Mouse (Mus musculus) C3H10T1/2 (cell line): Measurements from ENCODE around the gene Gm10408. TPM values are rescaled to one million over a fixed set of nuclear protein-coding genes. Genes with fewer than 3 reads are reported as not detected.

Experiments
- polyA plus RNA-seq, 2 experiments: library from polyadenylated mRNA; unstranded; fragments of >200 nt; fragmentation: generic; extraction: Trizol; gene quantifications; one replicate each; pipeline ENCODE4 v1.2.1; 2012; ENCODE audit warnings: missing spikeins in 2 of 2

Gm10408 gene
- polyA plus RNA-seq: not detected

DNA sequence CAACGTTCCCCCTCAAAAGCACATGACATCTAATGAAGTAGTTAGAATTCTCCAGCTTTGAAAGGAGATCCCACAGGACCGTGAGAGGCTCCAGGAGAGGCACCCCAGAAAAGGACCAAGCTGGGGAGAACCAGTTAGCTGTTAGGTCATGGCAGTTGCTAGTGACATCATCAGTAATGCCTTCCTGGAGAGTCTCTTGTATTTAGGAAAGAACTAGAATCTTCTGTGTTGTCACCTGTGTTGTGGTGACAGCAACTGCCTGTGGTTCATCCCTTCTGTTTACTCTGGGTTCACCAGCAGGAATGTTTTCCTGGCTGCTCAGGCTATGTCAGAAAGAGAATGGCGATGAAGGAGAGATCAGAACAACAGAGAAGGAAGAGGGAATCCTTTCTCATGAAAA lies at the start of gene Gm10408:
Gm10408 (plus strand) TSS at position 301 of the 400 bp plus-strand sequence.

DNA sequence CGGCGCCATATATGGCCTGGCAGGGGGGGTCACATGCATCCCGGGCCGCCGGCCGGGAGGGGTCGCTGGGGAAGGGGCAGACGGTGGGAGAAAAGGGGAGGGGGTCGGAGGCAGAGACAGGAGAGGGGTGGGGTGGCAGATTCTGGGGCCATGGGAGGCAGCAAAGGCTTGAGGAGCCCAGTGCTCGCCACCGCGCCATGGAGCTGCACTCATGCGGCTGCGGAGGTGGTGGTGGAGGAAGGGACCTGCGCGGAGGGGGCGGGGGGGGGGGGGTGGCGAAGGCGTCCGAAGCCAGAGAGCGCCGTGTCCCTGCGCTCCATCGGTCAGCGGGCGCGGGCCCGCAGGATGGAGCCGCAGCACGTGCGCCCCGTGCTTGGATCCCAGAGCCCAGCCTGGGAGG lies 36.9 kb upstream of the Gm10408 start, which contains the start of gene Gm10409:
Gm10409 (plus strand) TSS at position 301 of the 400 bp plus-strand sequence.

DNA sequence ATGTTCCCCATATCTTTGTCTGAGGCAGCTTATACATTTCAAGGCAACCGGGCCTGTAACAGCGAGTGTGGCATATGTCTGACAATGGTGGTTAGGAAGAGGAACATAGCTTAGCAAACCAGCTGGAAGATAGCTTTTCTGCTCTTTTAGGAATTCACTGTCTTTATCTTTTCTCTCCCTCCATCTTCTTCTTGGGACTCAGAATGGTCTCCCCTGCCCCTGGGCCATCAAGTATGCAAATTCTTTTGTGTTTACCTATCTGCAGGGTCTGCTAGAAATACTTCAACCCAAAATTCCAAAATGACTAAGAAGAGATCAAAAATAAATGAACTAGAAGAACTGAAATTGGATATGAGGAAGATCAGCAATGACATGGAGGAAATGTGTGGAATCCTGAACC lies 21.4 kb upstream of the Gm10408 start, which contains the start of gene Gm3005:
Gm3005 (plus strand) TSS at position 301 of the 400 bp plus-strand sequence.

Other genes with a start within 250 kb of the Gm10408 start
- gene D830030K20Rik, start 240.9 kb upstream of the Gm10408 start, polyA plus RNA-seq: not detected
- gene Gm2956, start 116.8 kb upstream of the Gm10408 start, polyA plus RNA-seq: not detected
- not detected for gene Gm10413, start 54.3 kb upstream of the Gm10408 start, polyA plus RNA-seq
- gene Gm10409, start 36.8 kb upstream of the Gm10408 start, polyA plus RNA-seq: not detected
- not detected for gene Gm3005, start 21.3 kb upstream of the Gm10408 start, polyA plus RNA-seq
- not detected for gene Gm3012, start 185.1 kb downstream of the Gm10408 start, polyA plus RNA-seq
- gene Gm3020, start 202.7 kb downstream of the Gm10408 start, polyA plus RNA-seq: not detected
- gene Gm3043, start 239.4 kb downstream of the Gm10408 start, polyA plus RNA-seq: not detected